Mouse (Mus musculus) E14TG2a.4 (cell line): Measurements from ENCODE around the gene Cdk17.

ENCODE experiments used
- CTCF ChIP-seq: conservative IDR thresholded peaks from 2 replicates; pipeline ENCODE4 v1.5.1; 2014; ENCODE audit warnings: low read length
- NANOG ChIP-seq: IDR thresholded peaks from 2 replicates; pipeline ENCODE4 v1.6.1; 2014; ENCODE audit warnings: borderline replicate concordance, low read length, mixed read lengths
- POU5F1 ChIP-seq: IDR thresholded peaks from 2 replicates; pipeline ENCODE4 v1.6.1; 2014; ENCODE audit warnings: low read length, borderline replicate concordance

DNA sequence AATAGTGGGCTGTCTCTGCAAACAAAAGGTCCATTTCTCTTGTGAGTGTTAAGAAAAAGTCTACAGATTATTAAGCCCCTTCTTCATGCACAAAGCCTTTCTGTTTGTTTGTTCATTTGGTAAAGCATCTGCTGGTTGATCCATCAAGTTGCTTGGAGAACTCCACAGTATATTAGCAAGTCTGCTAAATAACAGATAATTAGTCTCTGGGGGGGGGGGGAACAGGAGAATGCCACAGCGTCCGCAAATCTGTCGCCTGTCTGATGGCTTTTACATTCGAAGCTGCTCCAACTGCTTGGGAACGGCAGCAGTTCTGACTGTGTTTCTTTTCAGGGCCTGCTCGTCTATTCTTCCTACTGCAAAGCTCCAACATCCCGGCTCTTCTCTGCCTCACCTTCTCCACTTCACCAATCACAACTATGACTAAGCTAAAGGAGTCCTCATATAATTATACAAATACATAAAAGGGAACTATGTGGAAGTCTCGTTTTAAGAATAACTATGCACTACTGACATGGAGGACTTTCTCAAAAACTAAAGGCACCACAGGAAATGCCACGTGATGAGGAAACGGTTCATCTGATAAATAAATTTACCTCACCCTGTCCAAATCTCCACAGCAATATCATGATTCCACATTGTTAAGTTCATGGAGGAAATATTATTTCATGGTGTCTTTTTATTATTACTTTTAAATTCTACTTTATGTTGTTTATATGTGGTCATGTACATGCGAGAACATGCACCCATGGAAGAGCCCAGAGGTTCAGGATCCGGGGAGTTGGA, 38.1 kb upstream of the Cdk17 start:
- TF ChIP-seq CTCF (no peak), NANOG (no peak), POU5F1 (no peak)
